Mouse (Mus musculus) left cerebral cortex, postnatal 14 days (tissue): ENCODE measurements around the gene Jade1. TPM values are rescaled to one million over a fixed set of nuclear protein-coding genes. Genes with fewer than 3 reads are reported as not detected.
A peak's percentile ranks its signal among the peaks of the same experiment; 100 is the strongest.

Experiments
- DNase-seq, 2 experiments: peaks; one replicate each; pipeline ENCODE4 v3.0.0; 2021 to 2022; ENCODE audit warnings: low spot score in 2 of 2, mixed read lengths in 1 of 2
- intact Hi-C: fragments of 180-260 bp; cut with DNase I; formaldehyde crosslinking; loops from one replicate; pipeline ENCODE4 v1.15.1; 2025
- total RNA-seq, 2 experiments: library from RNA; stranded (reverse); gene quantifications; 2 replicates each; pipeline ENCODE4 v1.2.3; 2021

The Jade1 gene
- total RNA-seq, 2 experiments from 2014 or later: 28.6 to 30.1 TPM

DNA sequence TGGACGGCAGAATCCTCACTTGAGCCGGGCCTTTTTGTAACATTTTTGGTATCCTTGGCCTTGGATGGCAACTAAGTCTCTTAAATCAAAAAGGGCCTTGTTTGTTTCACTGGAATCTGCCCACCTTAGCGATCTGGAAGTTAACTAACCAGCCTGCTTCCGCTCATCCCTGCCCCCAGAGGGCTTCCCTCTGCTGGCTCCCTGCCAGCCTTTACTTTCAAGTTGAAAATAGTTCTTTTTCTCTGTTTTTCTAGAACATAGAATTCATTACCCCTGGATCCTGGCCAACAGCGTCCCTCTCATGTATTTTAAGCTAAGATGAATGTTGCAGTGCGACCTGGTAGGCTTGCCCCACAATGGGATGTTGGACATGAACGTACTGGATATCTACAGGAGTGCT lies 11.1 kb upstream of the Jade1 start:
- peak; percentile 26 to 51 for DNase-seq

DNA sequence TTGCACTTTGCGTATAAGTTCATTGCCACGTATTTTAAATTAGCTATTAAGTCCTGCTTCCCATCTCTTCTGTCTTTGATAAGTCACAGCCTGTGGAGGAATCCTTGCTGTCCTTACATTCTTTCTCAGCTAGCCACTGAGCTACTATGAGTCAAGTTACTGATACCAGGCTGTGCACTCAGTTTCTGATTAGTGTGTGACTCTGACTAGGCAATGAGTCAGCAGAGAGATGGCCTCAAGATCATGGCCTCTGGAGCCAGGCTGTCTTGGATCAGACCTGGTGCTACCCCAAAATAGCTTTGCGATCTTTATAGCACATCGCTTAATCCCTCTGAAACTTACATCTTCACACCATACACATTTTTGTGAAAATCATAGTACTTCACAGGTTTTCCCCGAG lies 8.2 kb upstream of the Jade1 start:
- intact Hi-C loops: no loop called here
- no peak for DNase-seq

More for the DNA sequence above, 11.1 kb upstream of the Jade1 start:
- intact Hi-C loops: no loop called here

DNA sequence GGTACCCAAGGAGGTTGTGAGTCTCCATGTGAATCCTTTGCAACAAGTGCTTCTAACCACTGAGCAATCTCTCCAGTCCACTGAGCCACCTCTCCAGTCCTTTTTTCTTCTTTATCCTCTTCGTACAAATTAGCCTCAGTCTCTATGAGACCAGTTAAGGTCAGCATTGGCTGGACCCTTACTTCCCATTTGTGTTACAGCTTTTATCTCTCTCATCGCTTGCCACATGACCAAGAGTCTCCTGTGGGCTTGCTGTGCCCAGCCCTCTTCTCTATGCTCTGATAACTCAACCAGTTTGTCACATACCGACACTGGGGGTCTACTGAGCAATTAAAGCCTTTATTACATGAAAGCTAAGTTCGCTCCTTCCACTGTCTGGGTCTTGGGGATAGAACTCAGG lies 7.3 kb upstream of the Jade1 start:
- DNase-seq: no peak
- intact Hi-C loops: no loop called here

DNA sequence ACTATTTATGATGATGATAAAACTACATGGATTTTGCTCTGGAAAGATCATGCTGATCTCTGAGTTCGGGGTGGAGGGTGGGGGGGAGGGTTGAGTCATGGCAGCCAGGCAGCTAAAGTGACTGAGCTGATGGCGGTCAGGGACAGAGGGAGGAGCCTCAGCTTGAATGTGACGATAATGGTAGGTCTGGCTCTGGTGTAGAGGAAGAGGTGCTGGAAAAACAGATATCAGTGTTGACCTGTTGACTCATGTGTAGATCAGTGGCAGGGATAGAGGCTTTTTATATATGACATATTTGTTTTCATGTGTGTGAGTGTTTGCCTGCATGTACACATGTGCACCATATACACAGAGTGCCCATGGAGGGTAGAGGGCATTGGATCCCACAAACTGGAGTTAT lies 3.9 kb upstream of the Jade1 start:
- DNase-seq: no peak
- intact Hi-C loops: no loop called here

- DNase-seq: no peak
- intact Hi-C loops: no loop called here
Observed at GRCm38 (mm10) chr3:41552777-41553548, 2.6 kb upstream of the Jade1 start.

DNA sequence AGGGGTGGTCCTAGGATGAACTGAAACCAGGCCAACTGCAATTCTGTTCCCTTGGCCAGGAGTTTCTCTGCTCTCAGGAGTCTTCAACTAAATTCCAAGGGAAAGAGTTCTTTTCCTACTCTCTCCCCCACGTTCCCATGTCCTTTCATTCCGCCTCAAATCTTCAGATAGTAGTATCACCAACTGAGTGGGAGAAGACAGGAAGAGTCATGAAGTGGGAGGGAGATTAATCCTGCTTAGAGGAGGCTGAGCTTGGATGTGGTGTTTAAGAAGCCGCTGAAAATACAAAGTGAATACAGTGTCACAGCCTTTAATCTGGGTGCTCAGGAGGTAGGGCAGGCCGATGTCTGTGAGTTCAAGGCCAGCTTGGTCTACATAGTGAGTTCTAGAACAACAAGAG lies 1.9 kb upstream of the Jade1 start:
- intact Hi-C loops: no loop called here
- DNase-seq: no peak

- intact Hi-C loops: no loop called here
- no peak for DNase-seq
Observed at GRCm38 (mm10) chr3:41554480-41555475, 753 bp upstream of the Jade1 start.

GRCm38 (mm10) chr3:41556451-41557266 lies 1.1 kb downstream of the Jade1 start:
- no peak for DNase-seq

DNA sequence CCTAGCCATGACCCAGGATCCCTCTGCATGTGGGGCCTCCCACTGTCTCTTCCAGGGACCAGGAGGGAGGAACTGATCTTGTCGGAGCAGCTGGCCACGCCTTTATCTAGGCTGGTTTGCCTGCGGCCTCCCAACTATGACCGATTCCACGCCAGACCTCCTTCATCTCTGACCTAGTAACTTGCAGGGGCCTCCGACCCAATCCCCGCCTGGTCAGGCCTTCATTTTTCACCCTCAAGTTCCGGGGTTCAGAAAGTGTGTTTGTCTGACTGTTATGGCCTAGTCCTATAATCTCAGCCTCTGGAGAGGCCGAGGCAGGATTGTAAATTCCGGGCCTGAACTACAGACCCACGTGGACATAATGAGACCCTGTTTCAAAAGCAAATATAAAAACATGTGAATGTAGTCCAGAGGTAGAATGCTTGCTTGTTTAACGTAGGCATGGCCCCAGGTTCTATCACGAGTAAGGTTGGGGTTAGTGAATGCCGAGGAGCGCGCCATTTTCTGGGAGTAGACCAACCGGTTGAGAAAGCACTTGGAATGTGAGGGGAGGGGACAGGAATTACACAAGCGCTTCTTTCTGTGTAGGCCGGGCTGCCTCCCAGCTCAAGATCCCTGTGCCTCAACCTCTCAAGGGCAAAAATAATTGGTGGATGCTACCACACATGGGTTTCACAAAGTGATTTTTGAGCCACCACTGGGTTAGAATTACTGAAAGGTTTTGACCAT lies 1.9 kb downstream of the Jade1 start:
- intact Hi-C loops: no loop called here

More at GRCm38 (mm10) chr3:41556451-41557266, 1.1 kb downstream of the Jade1 start:
- intact Hi-C loops: no loop called here

GRCm38 (mm10) chr3:41560489-41560888 lies 5.0 kb downstream of the Jade1 start:
- intact Hi-C loops: loop anchor here (10.0 kb wide), 3 partner anchors 156 to 376 kb away; no protein-coding TSS in a partner anchor
- no peak for DNase-seq

More for the DNA sequence above, 1.9 kb downstream of the Jade1 start:
- DNase-seq: no peak

GRCm38 (mm10) chr3:41561787-41562186 lies 6.3 kb downstream of the Jade1 start:
- no peak for DNase-seq
- intact Hi-C loops: loop anchor here (10.0 kb wide), 3 partner anchors 157 to 377 kb away; no protein-coding TSS in a partner anchor

- intact Hi-C loops: loop anchor here (10.0 kb wide), 3 partner anchors 159 to 379 kb away; no protein-coding TSS in a partner anchor
- peak; percentile 66 to 76 for DNase-seq
Observed at GRCm38 (mm10) chr3:41563211-41563931, 7.8 kb downstream of the Jade1 start.

- no peak for DNase-seq
- intact Hi-C loops: loop anchor here (2.0 to 10.0 kb wide), 4 partner anchors 159 to 481 kb away; partner anchors contain the start of gene Pgrmc2
Observed at GRCm38 (mm10) chr3:41563997-41564396, 8.5 kb downstream of the Jade1 start.

- intact Hi-C loops: loop anchor here (2.0 to 10.0 kb wide), 4 partner anchors 160 to 482 kb away; partner anchors contain the start of gene Pgrmc2
- DNase-seq: peak; percentile 63 to 92
Observed at GRCm38 (mm10) chr3:41564471-41565213, 9.1 kb downstream of the Jade1 start.

DNA sequence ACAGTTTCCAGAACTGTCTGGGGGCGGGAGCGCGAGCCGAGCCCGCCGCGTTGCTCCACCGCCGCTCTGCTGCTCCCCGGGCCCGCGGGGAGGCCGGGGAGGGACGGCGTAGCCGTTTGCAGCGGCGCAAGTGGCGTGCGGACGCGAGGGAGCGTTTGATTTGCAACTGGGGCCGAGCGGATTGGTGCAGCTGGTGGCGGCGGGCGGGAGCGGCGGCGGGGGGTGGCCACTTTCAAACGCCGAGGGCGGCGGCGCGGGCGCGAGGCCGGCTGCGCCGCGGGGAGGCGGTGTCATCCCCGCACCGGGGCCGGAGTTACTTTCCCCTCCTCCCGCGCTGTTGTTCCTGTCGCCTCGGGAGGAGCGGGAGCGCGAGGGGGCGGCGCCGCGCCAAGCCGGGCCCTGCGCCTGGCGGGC lies 9.9 kb downstream of the Jade1 start:
- peak; percentile 84 to 88 for DNase-seq
- intact Hi-C loops: loop anchor here (2.0 to 10.0 kb wide), 4 partner anchors 161 to 483 kb away; partner anchors contain the start of gene Pgrmc2

DNA sequence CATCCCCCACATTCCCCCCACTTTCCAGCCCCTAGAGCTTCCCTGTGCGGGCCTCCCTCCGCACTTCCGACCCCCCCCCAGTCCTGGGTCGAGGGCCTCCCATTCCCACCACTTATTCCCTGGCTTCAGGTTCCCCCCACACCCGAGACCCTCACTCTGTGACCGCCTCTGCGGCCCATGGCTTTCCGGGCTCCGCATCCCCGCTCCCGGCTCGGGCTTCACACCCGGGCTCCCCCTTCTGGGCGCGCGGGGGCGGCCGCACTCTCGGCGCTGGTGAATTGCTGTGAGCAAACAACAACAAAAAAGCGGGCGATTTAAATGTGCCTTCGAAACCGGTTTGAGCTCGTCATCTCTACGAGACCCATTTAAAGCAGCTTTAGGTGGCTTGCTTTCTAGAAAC lies 10.4 kb downstream of the Jade1 start:
- DNase-seq: peak; percentile 83 to 85
- intact Hi-C loops: loop anchor here (2.0 to 10.0 kb wide), 4 partner anchors 161 to 483 kb away; partner anchors contain the start of gene Pgrmc2

GRCm38 (mm10) chr3:41569943-41570342 lies 14.4 kb downstream of the Jade1 start:
- intact Hi-C loops: loop anchor here (10.0 kb wide), 3 partner anchors 165 to 385 kb away; no protein-coding TSS in a partner anchor
- DNase-seq: no peak
